Mouse (Mus musculus) bone marrow, adult 2 months (tissue): ENCODE data around the gene Gm48551. TPM values are rescaled to one million over a fixed set of nuclear protein-coding genes. Genes with fewer than 3 reads are reported as not detected.

Source experiments
- H3K27ac ChIP-seq: fragments of 200-500 bp; 2 replicates; pipeline ENCODE4 v1.5.1; 2012; ENCODE audit warnings: low read depth, mild to moderate bottlenecking, control low read depth, inconsistent platforms, low read length; ENCODE audit not compliant: control insufficient read depth, poor library complexity, insufficient read depth
- H3K4me1 ChIP-seq: fragments of 200-500 bp; 2 replicates; pipeline ENCODE4 v1.6.1; 2011; ENCODE audit warnings: low read length; ENCODE audit not compliant: control insufficient read depth, insufficient read depth
- H3K4me3 ChIP-seq: fragments of 200-500 bp; replicated peaks from 2 replicates; pipeline ENCODE3; 2011; ENCODE audit warnings: mild to moderate bottlenecking, low read depth, low read length, control low read depth; ENCODE audit not compliant: control insufficient read depth
- CTCF ChIP-seq: fragments of 200-500 bp; IDR thresholded peaks from 2 replicates; pipeline ENCODE4 v1.5.1; 2011; ENCODE audit warnings: low read length, control low read depth; ENCODE audit not compliant: control insufficient read depth, insufficient read depth
- POLR2A ChIP-seq: fragments of 200-500 bp; IDR thresholded peaks from 2 replicates; pipeline ENCODE4 v1.6.1; 2011; ENCODE audit warnings: low read depth, mild to moderate bottlenecking, control low read depth, low read length, borderline replicate concordance; ENCODE audit not compliant: control insufficient read depth
- WGBS: fragments of 180-500 bp; shearing (Covaris S2); methylation state at CpG from one replicate; pipeline ENCODE4 v1.1.7; 2018; 5-methylcytosine and 5-hydroxymethylcytosine counted together
- polyA plus RNA-seq: library from polyadenylated mRNA; stranded (reverse); fragments of >200 nt; gene quantifications from 2 replicates; pipeline ENCODE4 v1.2.4, GENCODE M21; 2011; ENCODE audit warnings: low replicate concordance; ENCODE audit not compliant: missing spikeins, insufficient read depth, insufficient read length

The Gm48551 gene
- polyA plus RNA-seq, 1 experiment: 4.3 TPM

DNA sequence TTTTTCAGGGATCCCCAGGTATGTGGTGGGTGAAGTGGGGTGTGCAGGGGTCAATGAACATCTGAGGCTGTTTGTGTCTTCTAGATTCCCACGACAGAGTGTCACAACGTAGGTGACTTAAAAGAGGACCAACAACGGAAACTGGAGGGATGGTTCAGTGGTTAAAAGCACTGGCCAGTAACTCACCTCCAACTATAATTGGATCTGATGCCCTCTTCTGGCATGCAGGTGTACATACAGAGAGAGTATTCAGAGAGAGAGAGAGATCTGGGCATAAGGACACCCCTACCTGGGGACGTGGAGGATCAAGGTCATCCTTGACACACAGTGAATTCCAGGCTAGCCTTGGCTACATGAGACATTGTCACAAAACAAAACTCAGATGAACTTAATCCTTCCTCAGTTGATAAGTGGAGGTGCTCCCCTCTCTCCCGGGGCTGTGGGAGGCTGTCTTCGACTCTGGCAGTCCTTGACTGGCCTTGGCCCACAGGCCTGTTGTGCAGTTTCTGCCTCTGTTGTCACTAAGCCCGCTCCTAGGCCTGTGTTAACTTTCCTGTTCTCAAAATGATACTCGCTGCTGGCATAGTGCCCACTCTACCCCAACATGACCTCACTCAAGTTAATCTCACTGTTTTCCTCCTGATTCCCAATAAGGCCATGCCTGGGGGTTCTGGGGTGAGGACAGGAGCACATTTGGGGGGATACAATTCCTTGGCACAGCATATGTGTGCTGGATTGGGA lies 39.7 kb upstream of the Gm48551 start:
- peaks cover 5% of the 10 kb centered on the region for H3K4me1 ChIP-seq
- H3K4me3 ChIP-seq: no peak overlapping the region
- WGBS: 27% methylated on average over 8 of the region's 8 CpGs
- no peak for TF ChIP-seq CTCF
- TF ChIP-seq POLR2A: no peak
- H3K27ac ChIP-seq: no peak overlapping the region

DNA sequence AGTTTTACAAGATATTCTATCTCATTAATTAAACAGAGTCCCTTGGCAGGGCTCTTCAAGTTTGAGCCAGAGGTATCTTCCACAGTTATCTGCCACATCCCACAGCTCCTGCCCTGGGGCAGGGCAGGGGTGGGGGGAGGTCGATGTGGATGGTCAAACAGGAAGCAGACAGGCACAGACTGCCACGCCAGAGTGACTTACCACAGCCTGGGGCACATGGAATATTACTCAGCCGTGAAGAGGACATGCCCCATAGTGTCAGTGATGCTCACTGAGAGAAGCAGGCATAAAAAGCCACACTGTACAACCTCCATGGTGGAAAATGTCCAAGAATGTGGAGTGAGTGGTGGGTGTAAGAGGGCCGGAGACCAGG lies 39.1 kb upstream of the Gm48551 start:
- 53% methylated on average over 4 of the region's 4 CpGs for WGBS
- Histone ChIP-seq H3K4me3 (no peak overlapping the region), H3K27ac (no peak overlapping the region), H3K4me1 (peaks cover 5% of the 10 kb centered on the region)
- TF ChIP-seq CTCF (no peak), POLR2A (no peak)

DNA sequence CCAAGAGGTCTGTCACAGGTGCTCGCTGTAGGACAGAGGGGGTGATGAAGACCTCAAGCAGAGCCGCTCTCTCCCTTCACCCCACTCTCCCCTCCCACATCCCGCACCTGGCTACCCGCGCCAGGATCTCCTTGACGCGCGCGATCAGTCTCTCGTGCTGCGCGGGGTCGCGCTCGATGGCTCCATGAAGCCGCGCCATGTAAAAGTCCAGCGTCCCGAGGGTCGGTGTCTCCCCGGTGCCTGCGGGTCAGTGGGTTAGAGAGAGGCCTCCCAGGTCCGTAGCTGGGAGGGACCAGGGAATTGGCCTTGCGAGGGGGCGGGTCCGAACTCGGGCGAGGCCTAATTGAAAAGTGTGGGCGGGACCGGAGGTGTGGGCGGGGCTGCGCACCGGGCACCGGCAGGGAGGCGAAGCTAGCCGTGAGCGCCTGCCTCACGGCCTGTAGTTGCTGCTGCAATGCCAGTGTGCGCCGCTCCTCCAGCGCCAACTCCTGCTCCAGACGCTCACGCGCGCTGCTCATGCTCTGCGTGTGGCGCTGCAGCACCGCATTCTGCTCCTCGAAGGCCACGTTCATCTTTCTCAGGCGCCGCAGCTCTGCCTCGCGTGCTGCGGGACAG lies 37.7 kb upstream of the Gm48551 start:
- H3K27ac ChIP-seq: peak overlapping the region; percentile 61; the same call in 1 of the 2 replicates
- peak overlapping the region; percentile 37 for H3K4me3 ChIP-seq
- TF ChIP-seq CTCF (peak; percentile 22; the same call in 1 of the 2 replicates), POLR2A (peak; percentile 60; the same call in 1 of the 2 replicates)
- H3K4me1 ChIP-seq: peaks cover 5% of the 10 kb centered on the region
- 14% methylated on average over 55 of the region's 55 CpGs for WGBS

DNA sequence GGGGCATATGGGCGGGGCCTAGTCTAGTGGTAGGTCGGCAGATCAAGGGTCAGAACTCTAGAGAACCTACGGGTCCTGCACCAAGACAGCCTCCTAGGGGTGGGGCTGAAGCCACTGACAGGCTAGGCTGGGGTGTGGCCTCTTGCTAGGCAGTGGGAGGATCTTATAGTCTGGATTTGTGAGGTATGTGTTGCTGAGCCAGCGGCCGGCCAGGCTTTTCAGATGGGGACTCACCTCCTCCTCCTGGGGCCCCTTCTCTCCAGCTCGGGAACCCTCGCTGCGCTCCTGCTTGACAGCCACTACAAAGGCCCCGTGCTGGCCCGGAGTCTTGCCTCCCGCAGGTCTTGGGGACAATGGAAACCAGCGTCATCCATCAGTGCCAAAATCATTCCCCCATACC lies 35.1 kb upstream of the Gm48551 start:
- 21% methylated on average over 12 of the region's 12 CpGs for WGBS
- peaks cover 5% of the 10 kb centered on the region for H3K4me1 ChIP-seq

DNA sequence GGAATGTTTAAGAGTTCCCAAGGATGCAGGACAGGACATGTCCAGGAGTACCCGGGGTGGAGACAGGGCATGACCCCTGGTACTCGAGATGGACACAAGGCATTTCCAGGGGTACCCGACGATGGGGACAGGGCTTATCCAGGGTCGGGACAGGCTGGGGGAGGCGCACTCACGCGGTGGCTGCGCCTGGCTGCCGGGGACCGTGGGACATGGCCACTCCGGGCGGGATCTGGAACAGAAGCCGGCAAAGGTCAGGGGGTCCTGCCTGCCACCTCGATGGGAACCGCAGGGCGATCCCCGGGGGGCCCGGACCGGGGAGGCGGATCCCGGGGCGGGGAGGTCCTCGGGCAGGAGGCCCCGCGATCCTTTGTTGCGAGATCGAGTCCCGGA lies 34.3 kb upstream of the Gm48551 start:
- under 1% methylated on average over 29 of the region's 29 CpGs for WGBS
- TF ChIP-seq CTCF: no peak
- TF ChIP-seq POLR2A: no peak
- H3K4me3 ChIP-seq: peak overlapping the region; percentile 84
- peak overlapping the region; percentile 66 for H3K27ac ChIP-seq
- H3K4me1 ChIP-seq: peaks cover 4% of the 10 kb centered on the region

More for the DNA sequence above, 35.1 kb upstream of the Gm48551 start:
- peak overlapping the region; percentile 84 for H3K4me3 ChIP-seq
- H3K27ac ChIP-seq: no peak overlapping the region; the same call in 1 of the 2 replicates
- TF ChIP-seq POLR2A (no peak), CTCF (no peak)

DNA sequence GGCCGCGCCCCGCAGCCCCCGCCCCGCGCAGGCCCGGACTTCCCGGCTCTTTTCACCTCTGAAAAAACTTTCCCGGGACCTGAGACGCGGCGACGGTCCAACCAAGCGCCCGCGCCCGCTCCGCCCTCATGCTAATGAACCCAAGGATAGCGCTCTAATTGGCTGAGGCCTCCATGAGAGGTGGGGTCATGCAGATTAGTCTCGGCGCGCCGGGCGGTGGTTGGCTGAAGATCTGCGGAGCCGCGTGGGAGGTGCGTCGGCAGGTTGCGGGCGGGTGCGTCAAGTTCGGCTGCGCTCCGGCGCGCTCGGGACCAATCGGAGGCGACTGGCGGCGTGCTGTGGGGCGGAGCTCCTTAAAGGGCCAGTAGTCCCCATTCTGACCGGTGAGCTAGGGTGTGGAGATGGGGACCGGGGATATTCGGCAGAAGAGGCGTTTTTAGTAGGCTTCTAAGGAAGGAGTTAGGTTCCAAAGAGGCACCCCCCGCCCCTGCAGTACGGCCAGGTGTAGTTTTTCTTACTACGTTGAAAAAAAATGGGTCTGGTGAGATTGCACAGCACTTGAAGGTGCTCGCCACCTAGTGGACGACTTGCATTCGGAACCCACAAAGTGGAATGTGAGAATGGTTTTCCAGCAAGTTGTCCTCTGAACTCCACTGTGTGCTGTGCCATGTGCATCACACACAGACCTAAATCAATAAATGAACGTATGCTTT lies 33.8 kb upstream of the Gm48551 start, which contains the start of gene Hmg20b:
Hmg20b (minus strand) TSS at position 130 of the 713 bp plus-strand sequence.
- Histone ChIP-seq H3K4me3 (peak within 1 kb of the TSS; percentile 84), H3K4me1 (peaks cover 4% of the 10 kb centered on the region; the same call in 1 of the 2 replicates), H3K27ac (peak within 1 kb of the TSS; percentile 79)
- TF ChIP-seq CTCF: peak; percentile 82
- no peak for TF ChIP-seq POLR2A
- under 1% methylated on average over 54 of the region's 54 CpGs for WGBS

DNA sequence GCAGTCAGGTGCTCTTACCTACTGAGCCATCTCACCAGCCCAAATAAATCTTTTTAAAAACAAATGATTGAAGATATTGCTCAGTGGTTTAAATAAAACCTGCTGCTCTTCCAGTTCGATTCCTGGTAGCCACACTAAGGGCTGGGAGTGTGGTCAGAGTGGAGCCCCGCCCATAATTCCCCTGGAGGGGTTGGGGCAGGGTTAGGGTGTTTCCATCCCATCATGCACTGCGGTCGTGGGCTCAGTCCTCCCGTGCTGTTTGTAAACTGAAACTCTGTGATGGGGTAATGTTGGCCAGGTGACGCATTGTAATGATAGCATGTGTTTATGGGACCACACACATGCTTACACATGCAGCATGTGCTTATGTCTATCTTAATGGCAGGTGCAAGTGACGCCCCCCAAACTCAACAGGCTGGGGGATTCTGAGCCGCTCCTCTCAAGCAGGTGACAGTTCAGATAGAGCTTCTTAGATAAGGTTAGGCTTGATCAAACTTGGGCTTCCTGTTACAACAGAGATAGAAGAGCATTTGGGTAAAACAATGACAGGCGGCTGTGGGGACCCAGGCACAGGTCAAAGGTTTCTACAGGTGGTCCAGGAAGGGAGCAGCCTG lies 32.5 kb upstream of the Gm48551 start:
- Histone ChIP-seq H3K4me3 (peak overlapping the region; percentile 18), H3K4me1 (peaks cover 6% of the 10 kb centered on the region; the same call in 1 of the 2 replicates), H3K27ac (peak overlapping the region; percentile 54)
- 21% methylated on average over 9 of the region's 9 CpGs for WGBS
- TF ChIP-seq CTCF (no peak), POLR2A (no peak)

DNA sequence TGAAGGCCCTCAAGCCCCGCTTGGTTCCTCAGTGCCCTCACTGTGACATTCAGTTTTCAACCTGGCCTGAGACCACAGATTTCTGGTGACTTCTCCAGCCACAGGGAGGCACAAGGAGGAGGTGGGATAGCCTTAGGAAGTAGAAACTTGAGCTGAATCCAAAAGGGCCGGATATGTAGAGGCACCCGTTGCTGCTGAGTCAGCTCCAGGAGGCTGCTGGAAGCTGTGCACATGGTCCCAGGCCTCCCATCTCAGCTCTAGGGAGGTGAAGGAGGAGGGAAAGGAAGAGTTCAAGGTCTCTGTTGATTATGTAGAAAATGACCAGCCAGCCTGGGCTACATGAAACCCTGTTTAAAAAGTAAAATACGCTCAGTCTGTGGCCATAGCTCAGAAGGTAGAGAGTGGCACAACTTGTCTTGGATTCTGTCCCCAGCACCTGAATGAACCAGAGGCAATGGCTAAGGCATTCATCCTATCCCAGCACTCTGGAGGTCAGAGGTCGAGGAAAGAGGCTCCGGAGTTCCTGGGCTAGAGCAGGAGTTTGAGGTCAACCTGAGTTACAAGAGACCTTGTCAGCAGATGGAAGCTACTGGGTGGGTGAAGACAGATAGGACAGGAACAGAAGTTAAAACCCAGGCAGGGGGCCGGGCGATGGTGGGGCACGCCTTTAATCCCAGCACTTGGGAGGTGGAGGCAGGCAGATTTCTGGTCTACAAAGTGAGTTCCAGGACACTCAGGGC lies 29.4 kb upstream of the Gm48551 start:
- H3K4me3 ChIP-seq: no peak overlapping the region
- TF ChIP-seq POLR2A: no peak
- TF ChIP-seq CTCF: no peak
- H3K27ac ChIP-seq: no peak overlapping the region
- WGBS: 65% methylated on average over 9 of the region's 9 CpGs
- H3K4me1 ChIP-seq: peaks cover 5% of the 10 kb centered on the region; the same call in 1 of the 2 replicates
